Mouse (Mus musculus) limb, embryonic 15.5 days (tissue): ENCODE data around the gene Stag3. TPM values are rescaled to one million over a fixed set of nuclear protein-coding genes. Genes with fewer than 3 reads are reported as not detected.

Experiments
- ATAC-seq: fragments of 200-750 bp; cut with Nextera tagmentation; 2 replicates; pipeline ENCODE4 v1.8.0; 2017; ENCODE audit warnings: low read depth, moderate TSS enrichment; ENCODE audit not compliant: insufficient number of reproducible peaks, low FRiP score, low TSS enrichment
- H3K27ac ChIP-seq: fragments of 300-500 bp; sonication (generic); 2 replicates; pipeline ENCODE4 v1.5.1; 2015; ENCODE audit warnings: moderate library complexity, mild to moderate bottlenecking, inconsistent platforms
- H3K27me3 ChIP-seq: fragments of 300-500 bp; sonication (generic); 2 replicates; pipeline ENCODE4 v1.6.1; 2015; ENCODE audit warnings: inconsistent platforms
- H3K36me3 ChIP-seq: fragments of 300-500 bp; sonication (generic); 2 replicates; pipeline ENCODE4 v1.6.1; 2015; ENCODE audit warnings: inconsistent platforms
- H3K4me1 ChIP-seq: fragments of 300-500 bp; sonication (generic); 2 replicates; pipeline ENCODE4 v1.6.1; 2015; ENCODE audit warnings: inconsistent platforms
- H3K4me2 ChIP-seq: fragments of 300-500 bp; sonication (generic); 2 replicates; pipeline ENCODE4 v1.6.1; 2015; ENCODE audit warnings: mild to moderate bottlenecking, inconsistent platforms
- H3K4me3 ChIP-seq: fragments of 300-500 bp; sonication (generic); 2 replicates; pipeline ENCODE4 v1.5.1; 2015; ENCODE audit warnings: mild to moderate bottlenecking, inconsistent platforms
- H3K9ac ChIP-seq: fragments of 300-500 bp; sonication (generic); 2 replicates; pipeline ENCODE4 v1.6.1; 2015; ENCODE audit warnings: inconsistent platforms
- H3K9me3 ChIP-seq: fragments of 300-500 bp; sonication (generic); 2 replicates; pipeline ENCODE4 v1.6.1; 2016; ENCODE audit warnings: inconsistent platforms
- WGBS: fragments of 180-500 bp; shearing (Covaris S2); methylation state at CpG from one replicate; pipeline ENCODE4 v1.1.7; 2015; 5-methylcytosine and 5-hydroxymethylcytosine counted together
- polyA plus RNA-seq: library from polyadenylated mRNA; unstranded; fragments of >200 nt; fragmentation: Nextera tagmentation; extraction: Ambion mirVana; gene quantifications from 2 replicates; pipeline ENCODE4 v1.2.1, GENCODE M21; 2015

The Stag3 gene
- 4.8 and 5.5 TPM in 2 replicates for polyA plus RNA-seq

GRCm38 (mm10) chr5:138279585-138280424 is at the start of gene Stag3, which contains the start of the genes Gm43720 and Gpc2:
Stag3 (plus strand) TSS chr5:138280240.
Gm43720 (minus strand) TSS chr5:138279958.
Gpc2 (minus strand) TSS chr5:138280005.
- peaks cover 14% of the 10 kb centered on the region; the same call in 1 of the 2 replicates for H3K36me3 ChIP-seq
- WGBS, result under 1% methylated on average over 56 of the region's 56 CpGs
- ATAC-seq, result peak; percentile 99

GRCm38 (mm10) chr5:138233778-138234177 is 46.3 kb upstream of the Stag3 start:
- no peak for ATAC-seq
- Histone ChIP-seq H3K4me1 (no peaks in the 10 kb centered on the region), H3K4me2 (no peak overlapping the region), H3K27ac (no peak overlapping the region), H3K9ac (no peak overlapping the region), H3K9me3 (no peaks in the 10 kb centered on the region), H3K27me3 (no peaks in the 10 kb centered on the region), H3K36me3 (no peaks in the 10 kb centered on the region), H3K4me3 (no peak overlapping the region)
- WGBS, result 72% methylated on average over 2 of the region's 2 CpGs

More at GRCm38 (mm10) chr5:138279585-138280424, at the start of gene Stag3, which contains the start of the genes Gm43720 and Gpc2:
- no peaks in the 10 kb centered on the region for H3K9me3 ChIP-seq
- peak within 1 kb of the TSS; percentile 63 for H3K9ac ChIP-seq
- H3K27me3 ChIP-seq, result no peaks in the 10 kb centered on the region
- peak within 1 kb of the TSS; percentile 61 for H3K4me3 ChIP-seq
- peak within 1 kb of the TSS; percentile 82 for H3K4me2 ChIP-seq
- H3K4me1 ChIP-seq, result peaks cover 39% of the 10 kb centered on the region
- peak within 1 kb of the TSS; percentile 68 for H3K27ac ChIP-seq

- no peak for ATAC-seq
- H3K27ac ChIP-seq, result no peak overlapping the region
Observed at GRCm38 (mm10) chr5:138234224-138234623, 45.8 kb upstream of the Stag3 start.

GRCm38 (mm10) chr5:138241511-138241910 is 38.5 kb upstream of the Stag3 start:
- no peaks in the 10 kb centered on the region for H3K9me3 ChIP-seq
- H3K36me3 ChIP-seq, result no peaks in the 10 kb centered on the region

More at GRCm38 (mm10) chr5:138234224-138234623, 45.8 kb upstream of the Stag3 start:
- no peak overlapping the region for H3K9ac ChIP-seq
- H3K4me3 ChIP-seq, result no peak overlapping the region
- H3K4me1 ChIP-seq, result no peaks in the 10 kb centered on the region
- no peaks in the 10 kb centered on the region for H3K27me3 ChIP-seq
- no peaks in the 10 kb centered on the region for H3K36me3 ChIP-seq
- no peak overlapping the region for H3K4me2 ChIP-seq
- no peaks in the 10 kb centered on the region for H3K9me3 ChIP-seq

GRCm38 (mm10) chr5:138251144-138251543 is 28.9 kb upstream of the Stag3 start:
- H3K4me3 ChIP-seq, result no peak overlapping the region
- H3K9me3 ChIP-seq, result 0 out of 2 replicates have a peak, but pooled peaks cover 3% of the 10 kb centered on the region
- peaks cover 8% of the 10 kb centered on the region for H3K4me1 ChIP-seq
- no peak for ATAC-seq
- no peaks in the 10 kb centered on the region for H3K27me3 ChIP-seq
- H3K9ac ChIP-seq, result no peak overlapping the region
- H3K4me2 ChIP-seq, result no peak overlapping the region
- 85% methylated on average over 12 of the region's 12 CpGs for WGBS
- no peaks in the 10 kb centered on the region for H3K36me3 ChIP-seq
- H3K27ac ChIP-seq, result no peak overlapping the region

More at GRCm38 (mm10) chr5:138241511-138241910, 38.5 kb upstream of the Stag3 start:
- no peak for ATAC-seq
- H3K27ac ChIP-seq, result no peak overlapping the region
- H3K4me3 ChIP-seq, result no peak overlapping the region
- no peaks in the 10 kb centered on the region for H3K27me3 ChIP-seq
- WGBS, result 33% methylated on average over 2 of the region's 2 CpGs
- no peak overlapping the region for H3K9ac ChIP-seq
- H3K4me2 ChIP-seq, result no peak overlapping the region
- H3K4me1 ChIP-seq, result no peaks in the 10 kb centered on the region

- Histone ChIP-seq H3K9me3 (0 out of 2 replicates have a peak, but pooled peaks cover 3% of the 10 kb centered on the region), H3K4me1 (peaks cover 18% of the 10 kb centered on the region), H3K27me3 (no peaks in the 10 kb centered on the region), H3K36me3 (peaks cover 11% of the 10 kb centered on the region; the same call in 1 of the 2 replicates), H3K9ac (no peak overlapping the region), H3K27ac (no peak overlapping the region), H3K4me3 (no peak overlapping the region), H3K4me2 (no peak overlapping the region)
- 90% methylated on average over 3 of the region's 3 CpGs for WGBS
- ATAC-seq, result no peak
Observed at GRCm38 (mm10) chr5:138253061-138253460, 27.0 kb upstream of the Stag3 start.

GRCm38 (mm10) chr5:138255353-138256093 is 24.5 kb upstream of the Stag3 start, which contains the start of gene Lamtor4:
Lamtor4 (plus strand) TSS chr5:138255482.
- Histone ChIP-seq H3K4me3 (peak within 1 kb of the TSS; percentile 79), H3K9me3 (0 out of 2 replicates have a peak, but pooled peaks cover 3% of the 10 kb centered on the region), H3K27ac (peak within 1 kb of the TSS; percentile 85), H3K4me2 (peak within 1 kb of the TSS; percentile 84), H3K27me3 (no peaks in the 10 kb centered on the region), H3K9ac (peak within 1 kb of the TSS; percentile 62), H3K36me3 (peaks cover 35% of the 10 kb centered on the region), H3K4me1 (peaks cover 21% of the 10 kb centered on the region)
- under 1% methylated on average over 38 of the region's 38 CpGs for WGBS
- peak; percentile 98 for ATAC-seq

GRCm38 (mm10) chr5:138256094-138256467 is 24.0 kb upstream of the Stag3 start:
- Histone ChIP-seq H3K27ac (peak overlapping the region; percentile 85), H3K4me1 (peaks cover 23% of the 10 kb centered on the region), H3K36me3 (peaks cover 40% of the 10 kb centered on the region), H3K4me2 (peak overlapping the region; percentile 84), H3K9ac (peak overlapping the region; percentile 62), H3K27me3 (no peaks in the 10 kb centered on the region), H3K4me3 (peak overlapping the region; percentile 79), H3K9me3 (0 out of 2 replicates have a peak, but pooled peaks cover 3% of the 10 kb centered on the region)
- 18% methylated on average over 7 of the region's 7 CpGs for WGBS
- ATAC-seq, result peak; percentile 0; the same call in 1 of the 2 replicates

GRCm38 (mm10) chr5:138256966-138257584 is 23.0 kb upstream of the Stag3 start:
- no peak for ATAC-seq
- Histone ChIP-seq H3K9ac (no peak overlapping the region), H3K4me1 (peaks cover 26% of the 10 kb centered on the region), H3K36me3 (peaks cover 49% of the 10 kb centered on the region), H3K4me2 (no peak overlapping the region), H3K4me3 (no peak overlapping the region), H3K9me3 (0 out of 2 replicates have a peak, but pooled peaks cover 3% of the 10 kb centered on the region), H3K27ac (no peak overlapping the region), H3K27me3 (no peaks in the 10 kb centered on the region)
- 85% methylated on average over 10 of the region's 10 CpGs for WGBS

- Histone ChIP-seq H3K9me3 (0 out of 2 replicates have a peak, but pooled peaks cover 3% of the 10 kb centered on the region), H3K27ac (no peak overlapping the region), H3K36me3 (peaks cover 54% of the 10 kb centered on the region), H3K27me3 (no peaks in the 10 kb centered on the region), H3K4me3 (no peak overlapping the region), H3K4me1 (peaks cover 31% of the 10 kb centered on the region), H3K9ac (no peak overlapping the region), H3K4me2 (no peak overlapping the region)
- ATAC-seq, result no peak
- 91% methylated on average over 4 of the region's 4 CpGs for WGBS
Observed at GRCm38 (mm10) chr5:138257585-138257978, 22.5 kb upstream of the Stag3 start.

GRCm38 (mm10) chr5:138258078-138258477 is 22.0 kb upstream of the Stag3 start:
- Histone ChIP-seq H3K27me3 (no peaks in the 10 kb centered on the region), H3K4me1 (peaks cover 36% of the 10 kb centered on the region), H3K4me2 (no peak overlapping the region), H3K9ac (no peak overlapping the region), H3K9me3 (0 out of 2 replicates have a peak, but pooled peaks cover under 1% of the 10 kb centered on the region), H3K27ac (no peak overlapping the region), H3K4me3 (no peak overlapping the region), H3K36me3 (peaks cover 54% of the 10 kb centered on the region)
- no peak for ATAC-seq
- 74% methylated on average over 3 of the region's 3 CpGs for WGBS
